Comparison of ENCODE assay signal across 12 mouse cellular contexts in genomic region chr5:136764157-136764669, GRCm38 (mm10).
DNase-seq lines count a peak whose midpoint lies in the region; ATAC-seq and TF ChIP-seq lines count a peak whose summit lies in the region.
"Had no signal": no experiment of that assay in that cellular context is flagged by ENCODE, and none has a peak within 500 bp of the region (broad histone marks: within the 10 kb centered on the region; RNA-seq: fewer than 3 reads in every experiment).

No protein-coding gene starts in this region.

- no peak for TF ChIP-seq EP300 in lung, postnatal 0 days (IDR thresholded peaks at IDR 0.05)

- H3K4me1 ChIP-seq in kidney, embryonic 14.5 days (ENCODE audit: control insufficient read depth, insufficient read depth, low read length) = peaks cover 4% of the 10 kb centered on the region; the same call in 1 of the 2 replicates
- no peaks in the 10 kb centered on the region for H3K4me1 ChIP-seq in lung, postnatal 0 days (ENCODE audit: insufficient read depth, low read depth, low read length)

- H3K27me3 ChIP-seq in kidney, embryonic 14.5 days (ENCODE audit: control insufficient read depth, insufficient read depth, low read length) = no peaks in the 10 kb centered on the region
- H3K27me3 ChIP-seq in lung, postnatal 0 days (replicated peaks; ENCODE audit: insufficient read depth, low read length) = no peaks in the 10 kb centered on the region

- H3K9ac ChIP-seq in kidney, embryonic 14.5 days (ENCODE audit: low read depth, low read length) = no peak overlapping the region
- no peak overlapping the region for H3K9ac ChIP-seq in lung, postnatal 0 days (replicated peaks; ENCODE audit: low read depth)

- 58% methylated on average over 8 of the region's 8 CpGs for WGBS in kidney, embryonic 14.5 days
- WGBS in lung, postnatal 0 days = 35% methylated on average over 8 of the region's 8 CpGs

- peak; percentile 52 for TF ChIP-seq CTCF in lung, postnatal 0 days (IDR thresholded peaks at IDR 0.05)

- no peak overlapping the region for H3K4me2 ChIP-seq in kidney, embryonic 14.5 days (replicated peaks; ENCODE audit: low read depth, low read length)
- no peak overlapping the region for H3K4me2 ChIP-seq in lung, postnatal 0 days (replicated peaks; ENCODE audit: low read depth, low read length)

- H3K27ac ChIP-seq in kidney, embryonic 14.5 days (ENCODE audit: low read depth, low read length) = no peak overlapping the region
- H3K27ac ChIP-seq in lung, postnatal 0 days (ENCODE audit: low read length) = no peak overlapping the region

- H3K36me3 ChIP-seq in kidney, embryonic 14.5 days (ENCODE audit: control insufficient read depth, insufficient read depth, low read length) = no peaks in the 10 kb centered on the region
- H3K36me3 ChIP-seq in lung, postnatal 0 days (ENCODE audit: insufficient read depth, low read length) = no peaks in the 10 kb centered on the region

- no peaks in the 10 kb centered on the region for H3K9me3 ChIP-seq in kidney, embryonic 14.5 days (ENCODE audit: control insufficient read depth, low read length)
- no peaks in the 10 kb centered on the region for H3K9me3 ChIP-seq in lung, postnatal 0 days (ENCODE audit: low read length)

- ATAC-seq in kidney, embryonic 14.5 days (ENCODE audit: low FRiP score, low TSS enrichment) = no peak
- 0 out of 2 replicates have a peak, but pooled peaks have one; percentile 19 for ATAC-seq in lung, postnatal 0 days

- H3K4me3 ChIP-seq in kidney, embryonic 14.5 days (ENCODE audit: low read length) = no peak overlapping the region
- H3K4me3 ChIP-seq in lung, postnatal 0 days (ENCODE audit: low read depth, low read length) = no peak overlapping the region

- peak; percentile 29 for DNase-seq in adrenal gland, postnatal 10 days
- DNase-seq in adrenal gland, adult 8-10 months = no peak
- DNase-seq in kidney, postnatal 10 days = peak; percentile 58
- peak; percentile 42 for DNase-seq in lung, postnatal 0 days (ENCODE audit: low spot score)
- DNase-seq in lung, postnatal 25 days (ENCODE audit: low spot score) = no peak
- peak; percentile 6 for DNase-seq in induced T-regulatory cell, adult 2 months (ENCODE audit: low read depth)
- no peak for DNase-seq in right cerebral cortex, adult 18-20 months
- DNase-seq: cerebellum, adult 11-12 months; kidney, adult 18-20 months; layer of hippocampus, postnatal 36 days; thymus, postnatal 14 days had no signal

Comparison
In these comparisons a context has a peak if more than half of its experiments do, and no peak if none do; other contexts are left out.
1. DNase-seq: peak in adrenal gland, postnatal 10 days (single experiment), kidney, postnatal 10 days (single experiment), lung, postnatal 0 days (single experiment) and induced T-regulatory cell, adult 2 months (single experiment); none in adrenal gland, adult 8-10 months (single experiment), lung, postnatal 25 days (single experiment) and right cerebral cortex, adult 18-20 months (single experiment).